Mouse (Mus musculus): ENCODE data around the gene Cntn5.

GRCm38 (mm10) chr9:10665756-10666155 lies 238.8 kb downstream of the Cntn5 start:
- TF ChIP-seq CTCF (IDR thresholded peaks at IDR 0.05; ENCODE audit: control insufficient read depth, insufficient read depth, insufficient read length) = no peak
- TF ChIP-seq CEBPB (IDR thresholded peaks at IDR 0.05; ENCODE audit: low read depth) = no peak
- TF ChIP-seq MAX (IDR thresholded peaks at IDR 0.05) = no peak
- TF ChIP-seq USF1 (IDR thresholded peaks at IDR 0.05; ENCODE audit: low read depth) = no peak
- TF ChIP-seq FOSL1 (IDR thresholded peaks at IDR 0.05; ENCODE audit: insufficient read depth, low read length, poor library complexity, severe bottlenecking) = no peak

All from C2C12 (cell line).